19 mouse cellular contexts compared by ENCODE assay signal in the genomic region with DNA sequence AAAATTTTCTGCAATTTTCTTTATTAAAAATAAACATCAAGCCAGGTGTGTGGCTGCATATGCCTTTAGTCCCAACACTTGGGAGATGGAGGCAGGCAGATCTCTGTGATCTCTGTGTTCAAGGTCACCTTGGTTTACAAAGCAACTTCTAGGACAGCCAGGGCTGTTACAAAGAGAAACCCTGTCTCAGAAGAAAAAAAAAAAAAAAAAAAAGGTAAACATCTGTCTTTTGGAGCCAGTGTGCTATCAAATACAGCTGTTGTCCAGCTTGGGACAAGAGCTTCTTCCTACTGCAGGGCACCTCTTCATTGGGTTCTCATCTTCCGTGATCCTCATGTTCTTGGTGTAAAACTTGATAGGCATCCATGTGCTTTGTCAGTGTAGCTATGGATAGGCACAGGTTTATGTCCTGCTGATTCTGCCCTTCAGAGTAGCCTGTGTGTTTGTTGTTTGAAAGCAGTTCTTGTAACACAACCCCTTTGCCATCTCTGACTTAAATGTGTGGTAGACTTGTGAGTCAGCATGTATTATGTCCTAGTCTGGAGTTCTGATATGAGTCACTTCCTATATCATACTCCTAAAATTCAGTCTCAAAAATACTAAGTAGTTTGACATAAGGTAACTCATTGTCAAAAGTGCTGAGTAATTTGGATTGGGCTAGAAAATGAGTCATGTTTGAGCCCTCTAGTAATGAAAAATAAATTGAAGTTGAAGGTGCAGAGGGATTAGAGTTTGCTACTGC. TPM values are rescaled to one million over a fixed set of nuclear protein-coding genes. Genes with fewer than 3 reads are reported as not detected.
DNase-seq lines count a peak whose midpoint lies in the region; ATAC-seq and TF ChIP-seq lines count a peak whose summit lies in the region.
"Had no signal": no experiment of that assay in that cellular context is flagged by ENCODE, and none has a peak within 500 bp of the region (broad histone marks: within the 10 kb centered on the region; RNA-seq: fewer than 3 reads in every experiment).

No protein-coding gene starts in this region.

- H3K4me2 ChIP-seq in stomach, embryonic 16.5 days (ENCODE audit: low read depth, low read length): no peak overlapping the region
- no peak overlapping the region for H3K4me2 ChIP-seq in forebrain, embryonic 15.5 days (replicated peaks)
- H3K4me2 ChIP-seq: heart, embryonic 11.5 days; hindbrain, embryonic 14.5 days; lung, embryonic 15.5 days had no signal

- no peak overlapping the region for H3ac ChIP-seq in C2C12 (ENCODE audit: control insufficient read depth, insufficient read length, low read depth)

- H3K79me3 ChIP-seq in C2C12 (ENCODE audit: low read depth): no peaks in the 10 kb centered on the region

- no peaks in the 10 kb centered on the region for H3K9me3 ChIP-seq in ES-E14 (ENCODE audit: control insufficient read depth, insufficient read depth, low read depth, low read length)
- no peaks in the 10 kb centered on the region for H3K9me3 ChIP-seq in stomach, embryonic 16.5 days (replicated peaks; ENCODE audit: control insufficient read depth, low read length)
- no peaks in the 10 kb centered on the region for H3K9me3 ChIP-seq in forebrain, embryonic 15.5 days
- H3K9me3 ChIP-seq: lung, embryonic 15.5 days had no signal

- H3K27ac ChIP-seq in ES-E14 (ENCODE audit: insufficient read depth, low read depth, low read length, poor library complexity, severe bottlenecking): no peak overlapping the region
- no peak overlapping the region for H3K27ac ChIP-seq in stomach, embryonic 16.5 days (ENCODE audit: low read length)
- H3K27ac ChIP-seq in forebrain, embryonic 15.5 days (replicated peaks): no peak overlapping the region
- H3K27ac ChIP-seq: hindbrain, embryonic 14.5 days; lung, embryonic 15.5 days; macrophage had no signal

- H3K4me1 ChIP-seq in ES-E14 (ENCODE audit: control insufficient read depth in 2 of 2, insufficient read depth in 2 of 2, low read length in 2 of 2, poor library complexity in 1 of 2): no peaks in the 10 kb centered on the region
- no peaks in the 10 kb centered on the region for H3K4me1 ChIP-seq in stomach, embryonic 16.5 days (ENCODE audit: control insufficient read depth, insufficient read depth, low read length)
- H3K4me1 ChIP-seq in forebrain, embryonic 15.5 days: no peaks in the 10 kb centered on the region
- H3K4me1 ChIP-seq: lung, embryonic 15.5 days had no signal

- H3K27me3 ChIP-seq in C2C12 (ENCODE audit: control insufficient read depth, insufficient read depth, insufficient read length): no peaks in the 10 kb centered on the region
- H3K27me3 ChIP-seq in stomach, embryonic 16.5 days (ENCODE audit: control insufficient read depth, insufficient read depth, low read length): no peaks in the 10 kb centered on the region
- H3K27me3 ChIP-seq in forebrain, embryonic 15.5 days: no peaks in the 10 kb centered on the region
- H3K27me3 ChIP-seq: lung, embryonic 15.5 days had no signal

- no peak for TF ChIP-seq CTCF in C2C12 (IDR thresholded peaks at IDR 0.05; ENCODE audit: control insufficient read depth, insufficient read depth, insufficient read length)

- no peak for DNase-seq in ES-E14 (ENCODE audit: low read depth, low spot score)
- peak; percentile 41 for DNase-seq in fibroblast of lung, adult 2 months (ENCODE audit: low read depth)
- DNase-seq in urinary bladder, postnatal 36 days (ENCODE audit: low spot score in 2 of 2): no peak
- DNase-seq in neural tube, embryonic 10.5 days (ENCODE audit: extremely low spot score, low spot score): no peak
- DNase-seq: cerebellum, adult 8-10 months; heart, postnatal 14 days; kidney, adult 18-20 months; kidney, postnatal 25 days; layer of hippocampus, adult 9-11 months; liver; midbrain, embryonic 14.5 days had no signal

- in situ Hi-C loops in ES-E14 (cut with MboI; ENCODE audit: low sequenced_read_pairs in 2 of 2, unreplicated experiment in 2 of 2): no loop called here

- ATAC-seq in stomach, embryonic 16.5 days (ENCODE audit: insufficient read depth, low FRiP score): peak; percentile 44; the same call in 1 of the 2 replicates
- no peak for ATAC-seq in forebrain, embryonic 15.5 days (replicated peaks)
- ATAC-seq: forebrain, embryonic 14.5 days had no signal

- 94% methylated on average over 1 of the region's 1 CpGs for WGBS in stomach, embryonic 16.5 days
- 100% methylated on average over 1 of the region's 1 CpGs for WGBS in forebrain, embryonic 15.5 days

- H3K79me2 ChIP-seq in C2C12 (ENCODE audit: control insufficient read depth, insufficient read depth): no peaks in the 10 kb centered on the region

- H3K4me3 ChIP-seq in C2C12 (ENCODE audit: insufficient read depth, poor library complexity, severe bottlenecking) (no peak overlapping the region), ES-E14 (ENCODE audit: insufficient read depth in 1 of 2, low read depth in 1 of 2, low read length in 2 of 2, poor library complexity in 1 of 2, severe bottlenecking in 1 of 2) (no peak overlapping the region)
- H3K4me3 ChIP-seq in stomach, embryonic 16.5 days (replicated peaks; ENCODE audit: low read length): no peak overlapping the region
- no peak overlapping the region for H3K4me3 ChIP-seq in forebrain, embryonic 15.5 days
- H3K4me3 ChIP-seq: lung, embryonic 15.5 days had no signal

- H3K36me3 ChIP-seq in C2C12 (ENCODE audit: control insufficient read depth, insufficient read depth) (no peaks in the 10 kb centered on the region), ES-E14 (ENCODE audit: control insufficient read depth, insufficient read depth, low read length, poor library complexity, severe bottlenecking) (no peaks in the 10 kb centered on the region)
- no peaks in the 10 kb centered on the region for H3K36me3 ChIP-seq in stomach, embryonic 16.5 days (ENCODE audit: control insufficient read depth, insufficient read depth, low read length)
- no peaks in the 10 kb centered on the region for H3K36me3 ChIP-seq in forebrain, embryonic 15.5 days
- H3K36me3 ChIP-seq: lung, embryonic 15.5 days had no signal

- H3K9ac ChIP-seq in ES-E14 (ENCODE audit: insufficient read depth, low read depth, low read length, poor library complexity, severe bottlenecking): no peak overlapping the region
- no peak overlapping the region for H3K9ac ChIP-seq in stomach, embryonic 16.5 days (ENCODE audit: low read length)
- no peak overlapping the region for H3K9ac ChIP-seq in forebrain, embryonic 15.5 days (replicated peaks)
- H3K9ac ChIP-seq: hindbrain, embryonic 14.5 days; lung, embryonic 15.5 days had no signal

TF ChIP-seq in C2C12, 6 proteins besides CTCF, POLR2A, EP300 and RAD21:
- TF ChIP-seq MYOD1 (IDR thresholded peaks at IDR 0.05; ENCODE audit: control insufficient read depth, insufficient read length, low read depth) (peak; percentile 53), FOSL1 (IDR thresholded peaks at IDR 0.05; ENCODE audit: insufficient read depth, low read length, poor library complexity, severe bottlenecking) (peak; percentile 90), MAX (IDR thresholded peaks at IDR 0.05) (peak; percentile 54), MYOG (IDR thresholded peaks at IDR 0.05; ENCODE audit: control insufficient read depth, extremely low read depth, insufficient read length) (no peak), CEBPB (IDR thresholded peaks at IDR 0.05; ENCODE audit: low read depth) (no peak)

TF ChIP-seq in ES-E14, 5 proteins besides CTCF, POLR2A, EP300 and RAD21:
- TF ChIP-seq MAFK (IDR thresholded peaks at IDR 0.05; ENCODE audit: insufficient read depth, low read depth, low read length): no peak
- TF ChIP-seq ZNF384 (IDR thresholded peaks at IDR 0.05; ENCODE audit: low read depth, low read length): peak; percentile 64; the same call in 1 of the 2 replicates

RNA-seq across cellular contexts. Expression of gene Fancf, which starts 30.3 kb away (rescaled TPM):
- 14.2 TPM for polyA plus RNA-seq in C2C12 (2012; fragmentation: generic; extraction: Trizol)
- 4.9 and 8.6 TPM in 2 replicates for total RNA-seq in ES-E14 (2012; rRNA removed)
- 1.6 and 1.7 TPM in 2 replicates for polyA plus RNA-seq in stomach, embryonic 16.5 days (2015; fragmentation: Nextera tagmentation; extraction: Ambion mirVana)
- 11.2 and 11.8 TPM in 2 replicates for polyA plus RNA-seq in forebrain, embryonic 15.5 days (2015; fragmentation: Nextera tagmentation; extraction: Ambion mirVana)

RNA-seq across cellular contexts. Expression of gene Gas2, which starts 30.6 kb away (rescaled TPM):
- 14.0 TPM for polyA plus RNA-seq in C2C12 (2012; fragmentation: generic; extraction: Trizol)
- total RNA-seq in ES-E14 (2012; rRNA removed): 4.1 and 5.0 TPM in 2 replicates
- 10.2 and 11.2 TPM in 2 replicates for polyA plus RNA-seq in stomach, embryonic 16.5 days (2015; fragmentation: Nextera tagmentation; extraction: Ambion mirVana)
- 15.5 and 19.7 TPM in 2 replicates for polyA plus RNA-seq in forebrain, embryonic 15.5 days (2015; fragmentation: Nextera tagmentation; extraction: Ambion mirVana)
